Mouse (Mus musculus) heart, embryonic 10.5 days (tissue): Measurements from ENCODE around the gene Tpm4. TPM values are rescaled to one million over a fixed set of nuclear protein-coding genes. Genes with fewer than 3 reads are reported as not detected.

ENCODE experiments used
- DNase-seq: peaks from one replicate; pipeline ENCODE4 v3.0.0-alpha.2; 2017; ENCODE audit warnings: low spot score
- H3K27ac ChIP-seq: fragments of 300-500 bp; sonication (generic); 2 replicates; pipeline ENCODE4 v1.5.1; 2016; ENCODE audit warnings: mild to moderate bottlenecking
- H3K27me3 ChIP-seq: fragments of 300-500 bp; sonication (generic); 2 replicates; pipeline ENCODE4 v1.6.1; 2016; ENCODE audit warnings: mild to moderate bottlenecking; ENCODE audit not compliant: poor library complexity, insufficient read depth, severe bottlenecking
- H3K36me3 ChIP-seq: fragments of 300-500 bp; sonication (generic); 2 replicates; pipeline ENCODE4 v1.6.1; 2016; ENCODE audit warnings: mild to moderate bottlenecking, moderate library complexity
- H3K4me1 ChIP-seq: fragments of 300-500 bp; sonication (generic); 2 replicates; pipeline ENCODE4 v1.6.1; 2016; ENCODE audit warnings: mild to moderate bottlenecking
- H3K4me3 ChIP-seq: fragments of 300-500 bp; sonication (generic); 2 replicates; pipeline ENCODE4 v1.5.1; 2016; ENCODE audit warnings: mild to moderate bottlenecking, moderate library complexity
- H3K9me3 ChIP-seq: fragments of 300-500 bp; sonication (generic); 2 replicates; pipeline ENCODE4 v1.6.1; 2016; ENCODE audit warnings: mild to moderate bottlenecking, moderate library complexity
- WGBS: fragments of 180-500 bp; shearing (Covaris S2); methylation state at CpG from one replicate; pipeline ENCODE4 v1.1.7; 2016; 5-methylcytosine and 5-hydroxymethylcytosine counted together
- polyA plus RNA-seq: library from polyadenylated mRNA; unstranded; fragments of >200 nt; fragmentation: Nextera tagmentation; extraction: Ambion mirVana; gene quantifications from 2 replicates; pipeline ENCODE4 v1.2.1, GENCODE M21; 2016

Tpm4 gene
- polyA plus RNA-seq, 1 experiment from 2014 or later: 556 TPM

DNA sequence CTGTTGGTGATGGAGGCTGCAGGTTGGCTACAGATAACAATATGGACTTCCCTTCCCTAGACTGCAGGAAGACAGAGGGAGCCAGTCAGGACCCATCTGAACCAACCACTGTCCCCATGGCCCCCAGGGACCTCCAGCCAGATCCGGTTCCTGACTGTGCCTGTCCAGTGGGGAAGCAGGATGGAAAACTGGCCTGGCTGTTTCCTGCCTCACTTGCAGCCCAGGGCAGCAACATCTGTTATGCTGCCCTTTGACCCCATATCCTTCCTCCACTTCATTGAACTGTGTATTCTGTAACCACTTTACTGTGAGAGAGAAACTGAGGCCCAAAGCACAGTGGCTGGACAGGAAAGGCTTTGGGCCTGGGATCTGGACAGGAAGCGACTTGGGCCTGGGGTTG, 3.5 kb upstream of the Tpm4 start:
- H3K4me3 ChIP-seq: no peak overlapping the region
- H3K27me3 ChIP-seq: no peaks in the 10 kb centered on the region
- DNase-seq: no peak
- H3K27ac ChIP-seq: peak overlapping the region; percentile 12; the same call in 1 of the 2 replicates
- 69% methylated on average over 2 of the region's 2 CpGs for WGBS
- H3K9me3 ChIP-seq: no peaks in the 10 kb centered on the region
- peaks cover 21% of the 10 kb centered on the region for H3K4me1 ChIP-seq
- H3K36me3 ChIP-seq: no peaks in the 10 kb centered on the region

GRCm38 (mm10) chr8:72131901-72132300, 2.9 kb upstream of the Tpm4 start:
- no peaks in the 10 kb centered on the region for H3K27me3 ChIP-seq
- WGBS: 81% methylated on average over 2 of the region's 2 CpGs
- H3K4me3 ChIP-seq: no peak overlapping the region
- no peak overlapping the region for H3K27ac ChIP-seq
- no peaks in the 10 kb centered on the region for H3K36me3 ChIP-seq
- H3K9me3 ChIP-seq: no peaks in the 10 kb centered on the region
- peaks cover 21% of the 10 kb centered on the region for H3K4me1 ChIP-seq
- DNase-seq: peak; percentile 55

DNA sequence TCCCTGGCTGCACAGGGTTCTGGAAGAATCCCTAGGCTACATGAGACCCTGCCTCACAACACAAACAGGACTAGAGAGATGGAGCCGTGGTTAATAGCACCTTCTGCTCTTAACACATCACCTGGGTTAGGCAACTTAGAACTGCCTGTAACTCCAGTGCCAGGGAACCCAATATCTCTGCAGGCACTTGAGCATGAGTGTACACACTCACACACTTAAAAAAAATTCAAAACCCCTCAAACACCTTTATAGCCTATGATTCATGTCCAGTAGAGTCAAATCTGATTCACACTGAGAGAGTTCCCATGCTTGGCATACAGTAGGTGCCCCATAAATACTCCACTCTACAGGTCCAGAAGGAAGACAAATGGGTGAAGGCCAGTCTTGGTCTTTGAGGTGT, 2.4 kb upstream of the Tpm4 start:
- H3K27me3 ChIP-seq: no peaks in the 10 kb centered on the region
- no peak for DNase-seq
- no peaks in the 10 kb centered on the region for H3K9me3 ChIP-seq
- no peak overlapping the region for H3K27ac ChIP-seq
- no peak overlapping the region for H3K4me3 ChIP-seq
- peaks cover 22% of the 10 kb centered on the region for H3K4me1 ChIP-seq
- no peaks in the 10 kb centered on the region for H3K36me3 ChIP-seq
- 68% methylated on average over 1 of the region's 1 CpGs for WGBS

- Histone ChIP-seq H3K27me3 (no peaks in the 10 kb centered on the region), H3K9me3 (no peaks in the 10 kb centered on the region), H3K4me1 (peaks cover 27% of the 10 kb centered on the region), H3K36me3 (peaks cover 4% of the 10 kb centered on the region), H3K27ac (peak overlapping the region; percentile 67), H3K4me3 (no peak overlapping the region)
- DNase-seq: peak; percentile 25
- 58% methylated on average over 1 of the region's 1 CpGs for WGBS
Observed at GRCm38 (mm10) chr8:72132891-72133290, 1.9 kb upstream of the Tpm4 start.

GRCm38 (mm10) chr8:72133507-72133906, 1.3 kb upstream of the Tpm4 start:
- no peak overlapping the region for H3K4me3 ChIP-seq
- H3K36me3 ChIP-seq: peaks cover 10% of the 10 kb centered on the region
- H3K9me3 ChIP-seq: no peaks in the 10 kb centered on the region
- H3K4me1 ChIP-seq: peaks cover 33% of the 10 kb centered on the region
- 23% methylated on average over 1 of the region's 1 CpGs for WGBS
- no peaks in the 10 kb centered on the region for H3K27me3 ChIP-seq
- H3K27ac ChIP-seq: peak overlapping the region; percentile 67; the same call in 1 of the 2 replicates
- DNase-seq: peak; percentile 63

DNA sequence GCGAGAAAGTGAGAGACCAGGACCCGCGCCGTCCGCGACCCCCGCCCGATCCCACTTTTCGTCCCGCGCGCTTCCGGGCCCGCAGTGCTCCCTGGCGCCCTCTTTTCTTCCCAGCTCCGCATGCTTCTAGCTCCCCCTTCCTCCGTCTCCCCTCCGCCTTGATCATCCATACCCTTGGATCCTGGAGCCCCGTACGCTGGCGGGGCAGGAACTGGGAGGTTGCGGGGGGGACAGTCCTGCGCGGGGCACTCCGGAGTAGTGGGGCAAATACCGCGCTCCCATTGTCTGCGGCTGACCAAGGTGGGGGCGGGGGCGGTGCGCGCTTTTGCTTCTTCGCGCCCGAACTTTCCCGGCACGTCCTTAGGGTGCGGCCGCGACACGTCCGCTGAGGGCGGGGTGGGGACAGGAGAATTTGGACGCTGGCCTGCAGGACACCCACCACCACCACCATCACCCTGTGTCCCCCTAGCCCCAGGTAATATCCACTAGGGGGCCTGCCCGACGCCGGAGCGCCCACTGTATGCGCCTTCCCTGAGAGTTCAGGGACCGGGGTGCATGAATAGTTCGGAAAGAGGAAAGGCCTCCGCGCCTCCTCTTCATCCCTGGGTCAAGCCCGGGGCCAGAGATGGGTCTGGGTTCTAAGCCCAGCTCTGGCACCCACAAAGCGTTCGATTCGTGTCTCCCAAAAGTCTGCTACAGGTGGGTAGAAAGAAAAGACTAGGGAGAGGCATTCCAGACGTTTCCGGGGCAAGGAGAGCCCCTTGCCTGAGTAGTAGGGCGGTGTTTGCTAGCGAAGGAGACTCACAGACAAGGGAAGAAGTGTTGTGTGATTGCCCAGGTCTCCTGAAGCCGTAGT, 899 bp downstream of the Tpm4 start:
- peaks cover 35% of the 10 kb centered on the region for H3K4me1 ChIP-seq
- peaks cover 32% of the 10 kb centered on the region for H3K36me3 ChIP-seq
- peak overlapping the region; percentile 83 for H3K4me3 ChIP-seq
- no peaks in the 10 kb centered on the region for H3K27me3 ChIP-seq
- no peaks in the 10 kb centered on the region for H3K9me3 ChIP-seq
- peak; percentile 91 for DNase-seq
- WGBS: under 1% methylated on average over 62 of the region's 62 CpGs
- H3K27ac ChIP-seq: peak overlapping the region; percentile 99

DNA sequence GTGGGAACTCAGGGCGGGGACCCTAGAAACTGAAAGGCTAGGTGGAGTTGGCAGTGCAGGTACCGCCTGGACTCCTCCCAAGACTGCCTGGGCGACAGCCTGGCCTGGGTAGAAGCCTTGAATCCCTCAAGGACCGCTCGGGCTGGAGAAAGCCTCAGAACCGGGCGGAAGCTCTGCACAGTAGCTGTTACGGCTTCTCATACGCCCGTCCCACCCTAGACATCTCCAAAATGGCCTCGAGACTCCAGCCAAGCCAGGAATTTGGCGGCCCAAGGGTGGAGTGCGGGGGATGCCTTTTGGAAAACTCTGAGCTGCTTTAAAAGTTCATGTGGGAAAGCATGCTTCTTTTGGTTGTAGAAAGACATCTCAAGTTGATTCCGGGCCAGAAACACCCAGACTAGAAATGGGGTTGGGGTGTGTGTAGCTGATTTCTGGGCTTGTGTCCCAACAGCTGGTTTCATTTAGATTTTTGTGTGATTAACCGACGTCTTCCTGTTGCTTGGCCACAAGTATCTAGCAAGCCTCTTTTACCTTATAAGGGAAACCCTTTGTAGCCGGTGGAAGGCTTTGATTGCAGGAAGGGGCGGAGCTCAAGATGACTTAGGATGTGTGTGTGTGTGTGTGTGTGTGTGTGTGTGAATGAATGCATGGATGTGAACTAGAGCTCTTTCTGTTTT, 1.7 kb downstream of the Tpm4 start:
- 1% methylated on average over 18 of the region's 18 CpGs for WGBS
- H3K9me3 ChIP-seq: no peaks in the 10 kb centered on the region
- peaks cover 40% of the 10 kb centered on the region for H3K36me3 ChIP-seq
- peaks cover 30% of the 10 kb centered on the region for H3K4me1 ChIP-seq
- peak overlapping the region; percentile 83 for H3K4me3 ChIP-seq
- no peaks in the 10 kb centered on the region for H3K27me3 ChIP-seq
- DNase-seq: peak; percentile 93
- H3K27ac ChIP-seq: peak overlapping the region; percentile 99

- 86% methylated on average over 2 of the region's 2 CpGs for WGBS
- Histone ChIP-seq H3K27ac (peak overlapping the region; percentile 99), H3K4me3 (peak overlapping the region; percentile 83)
Observed at GRCm38 (mm10) chr8:72137431-72137830, 2.7 kb downstream of the Tpm4 start.

GRCm38 (mm10) chr8:72138456-72138855, 3.7 kb downstream of the Tpm4 start:
- no peaks in the 10 kb centered on the region for H3K9me3 ChIP-seq
- H3K27ac ChIP-seq: peak overlapping the region; percentile 99; the same call in 1 of the 2 replicates
- H3K4me1 ChIP-seq: peaks cover 18% of the 10 kb centered on the region
- no peaks in the 10 kb centered on the region for H3K27me3 ChIP-seq
- no peak overlapping the region for H3K4me3 ChIP-seq
- 93% methylated on average over 5 of the region's 5 CpGs for WGBS
- peak; percentile 64 for DNase-seq
- H3K36me3 ChIP-seq: peaks cover 60% of the 10 kb centered on the region

More at GRCm38 (mm10) chr8:72137431-72137830, 2.7 kb downstream of the Tpm4 start:
- peaks cover 50% of the 10 kb centered on the region for H3K36me3 ChIP-seq
- peaks cover 28% of the 10 kb centered on the region for H3K4me1 ChIP-seq
- peak; percentile 72 for DNase-seq
- no peaks in the 10 kb centered on the region for H3K27me3 ChIP-seq
- H3K9me3 ChIP-seq: no peaks in the 10 kb centered on the region

DNA sequence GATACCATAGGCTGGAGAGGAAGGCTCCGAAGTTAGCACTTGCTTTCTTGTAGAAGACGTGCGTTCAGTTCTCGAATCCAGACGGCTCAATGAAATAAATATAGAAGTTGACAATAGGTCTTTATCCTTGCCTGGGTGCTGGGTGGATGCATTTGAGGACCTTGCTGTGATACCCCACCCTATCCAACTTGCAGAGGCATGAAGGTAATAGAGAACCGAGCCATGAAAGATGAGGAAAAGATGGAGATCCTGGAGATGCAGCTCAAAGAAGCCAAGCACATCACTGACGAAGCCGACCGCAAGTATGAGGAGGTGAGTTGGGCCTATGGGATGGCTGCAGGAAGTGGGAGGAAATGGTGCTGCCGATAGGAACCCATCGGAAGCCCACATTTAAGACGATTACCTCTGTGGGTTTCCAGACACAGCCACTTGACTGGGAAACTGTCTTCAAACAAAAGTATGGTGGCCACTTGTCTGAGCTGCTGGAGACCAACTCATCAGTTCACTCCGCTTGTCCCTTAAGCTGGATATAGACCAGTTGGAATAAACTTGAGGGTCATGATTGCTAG, 8.6 kb downstream of the Tpm4 start:
- Histone ChIP-seq H3K9me3 (no peaks in the 10 kb centered on the region), H3K36me3 (peaks cover 100% of the 10 kb centered on the region), H3K27me3 (no peaks in the 10 kb centered on the region), H3K27ac (no peak overlapping the region), H3K4me1 (peaks cover 26% of the 10 kb centered on the region), H3K4me3 (no peak overlapping the region)
- DNase-seq: peak; percentile 43
- 84% methylated on average over 13 of the region's 13 CpGs for WGBS

DNA sequence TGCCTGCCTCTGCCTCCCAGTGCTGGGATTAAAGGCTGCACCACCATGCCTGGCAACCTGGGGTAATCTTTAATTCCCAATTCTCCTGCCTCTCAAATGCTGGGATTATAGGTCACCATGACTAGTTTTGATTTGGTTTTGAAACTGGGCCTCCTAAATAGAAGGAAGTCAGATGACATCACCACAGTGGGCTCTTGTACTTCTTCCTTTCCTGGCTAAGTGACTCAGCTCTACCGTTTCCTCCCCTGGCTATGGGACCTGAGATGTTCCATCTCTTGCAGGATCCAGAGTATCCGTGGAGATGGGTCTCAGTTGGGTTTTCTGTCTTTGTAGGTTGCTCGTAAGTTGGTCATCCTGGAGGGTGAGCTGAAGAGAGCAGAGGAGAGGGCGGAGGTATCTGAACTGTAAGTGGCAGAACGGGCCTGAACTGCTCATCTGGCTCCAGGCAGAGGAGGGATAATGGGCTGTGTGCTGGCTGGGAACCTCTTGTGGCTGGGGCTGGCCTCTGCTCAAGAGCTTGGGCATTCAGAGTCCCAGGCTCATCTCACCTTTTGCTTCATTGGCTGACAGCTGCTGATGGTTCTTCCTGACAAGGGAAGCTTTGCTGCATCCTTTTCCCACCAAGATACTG, 9.7 kb downstream of the Tpm4 start:
- Histone ChIP-seq H3K27me3 (no peaks in the 10 kb centered on the region), H3K27ac (no peak overlapping the region)

GRCm38 (mm10) chr8:72145511-72145910, 10.7 kb downstream of the Tpm4 start:
- no peak for DNase-seq
- Histone ChIP-seq H3K4me3 (no peak overlapping the region), H3K27me3 (no peaks in the 10 kb centered on the region), H3K9me3 (no peaks in the 10 kb centered on the region), H3K36me3 (peaks cover 97% of the 10 kb centered on the region), H3K27ac (no peak overlapping the region), H3K4me1 (peaks cover 23% of the 10 kb centered on the region)
- WGBS: 80% methylated on average over 3 of the region's 3 CpGs

More for the DNA sequence above, 9.7 kb downstream of the Tpm4 start:
- H3K9me3 ChIP-seq: no peaks in the 10 kb centered on the region
- peaks cover 97% of the 10 kb centered on the region for H3K36me3 ChIP-seq
- DNase-seq: peak; percentile 58
- 73% methylated on average over 5 of the region's 5 CpGs for WGBS
- H3K4me3 ChIP-seq: no peak overlapping the region
- H3K4me1 ChIP-seq: peaks cover 23% of the 10 kb centered on the region
